Mouse (Mus musculus): ENCODE measurements around the gene Rcsd1. TPM values are rescaled to one million over a fixed set of nuclear protein-coding genes. Genes with fewer than 3 reads are reported as not detected.

Gene Rcsd1
- total RNA-seq, 2 experiments from 2014 or later: 11.1 to 19.4 TPM

GRCm38 (mm10) chr1:165608904-165609303, 100.7 kb downstream of the Rcsd1 start:
- ATAC-seq (replicated peaks; ENCODE audit: low FRiP score, low TSS enrichment, poor library complexity, severe bottlenecking): no peak

- ATAC-seq (replicated peaks; ENCODE audit: low FRiP score, low TSS enrichment, poor library complexity, severe bottlenecking): no peak
Measured at GRCm38 (mm10) chr1:165605774-165606173, 103.8 kb downstream of the Rcsd1 start.

GRCm38 (mm10) chr1:165605108-165605507, 104.4 kb downstream of the Rcsd1 start:
- ATAC-seq (replicated peaks; ENCODE audit: low FRiP score, low TSS enrichment, poor library complexity, severe bottlenecking): no peak

GRCm38 (mm10) chr1:165604203-165604602, 105.4 kb downstream of the Rcsd1 start:
- no peak for ATAC-seq (replicated peaks; ENCODE audit: low FRiP score, low TSS enrichment, poor library complexity, severe bottlenecking)

GRCm38 (mm10) chr1:165603218-165603617, 106.3 kb downstream of the Rcsd1 start:
- ATAC-seq (replicated peaks; ENCODE audit: low FRiP score, low TSS enrichment, poor library complexity, severe bottlenecking): no peak

GRCm38 (mm10) chr1:165601775-165602280, 107.7 kb downstream of the Rcsd1 start:
- ATAC-seq (replicated peaks; ENCODE audit: low FRiP score, low TSS enrichment, poor library complexity, severe bottlenecking): no peak

Other genes starting within 250 kb of the Rcsd1 start
- 21.3 and 36.3 TPM in 2 replicates for gene Dcaf6, start 249.3 kb downstream of the Rcsd1 start, total RNA-seq (2014; fragmentation: Nextera tagmentation)
- gene Dcaf6, start 249.3 kb downstream of the Rcsd1 start, total RNA-seq (2017): 20.3 and 22.0 TPM in 2 replicates
- 68.1 and 83.2 TPM in 2 replicates for gene Mpc2, start 249.1 kb downstream of the Rcsd1 start, total RNA-seq (2014; fragmentation: Nextera tagmentation)
- 65.7 and 85.1 TPM in 2 replicates for gene Mpc2, start 249.1 kb downstream of the Rcsd1 start, total RNA-seq (2017)
- gene Adcy10, start 224.6 kb downstream of the Rcsd1 start, total RNA-seq (2014; fragmentation: Nextera tagmentation): 0.94 TPM in 1 of 2 replicates, not detected in the other
- 3.2 TPM in 1 of 2 replicates, not detected in the other for gene Adcy10, start 224.6 kb downstream of the Rcsd1 start, total RNA-seq (2017)
- 0.77 and 3.5 TPM in 2 replicates for gene Mpzl1, start 75.2 kb downstream of the Rcsd1 start, total RNA-seq (2014; fragmentation: Nextera tagmentation)
- gene Mpzl1, start 75.2 kb downstream of the Rcsd1 start, total RNA-seq (2017): 1.2 and 3.5 TPM in 2 replicates
- gene Creg1, start 54.0 kb upstream of the Rcsd1 start, total RNA-seq (2014; fragmentation: Nextera tagmentation): 189 and 232 TPM in 2 replicates
- 159 and 165 TPM in 2 replicates for gene Creg1, start 54.0 kb upstream of the Rcsd1 start, total RNA-seq (2017)
- gene Cd247, start 78.9 kb upstream of the Rcsd1 start, total RNA-seq (2014; fragmentation: Nextera tagmentation): 6.2 and 8.1 TPM in 2 replicates
- 7.5 TPM in 1 of 2 replicates, not detected in the other for gene Cd247, start 78.9 kb upstream of the Rcsd1 start, total RNA-seq (2017)

Data from megakaryocyte-erythroid progenitor cell, adult 5-6 weeks (primary cell).